Mouse (Mus musculus) ES-Bruce4 (cell line): ENCODE measurements at regions not wholly inside any gene's neighbourhood (a gene's known extent, or its start where the extent isn't known, plus 50 kb on each side); places are given as distances from the start of the nearest gene placed in this dataset.

Experiments
- CTCF ChIP-seq: IDR thresholded peaks from one replicate; pipeline ENCODE4 v1.8.1; 2011; ENCODE audit warnings: low read depth, low read length
- EP300 ChIP-seq: IDR thresholded peaks from 2 replicates; pipeline ENCODE4 v1.6.1; 2011; ENCODE audit warnings: low read depth, low read length; ENCODE audit not compliant: insufficient read depth
- POLR2A ChIP-seq: IDR thresholded peaks from one replicate; pipeline ENCODE4 v1.8.1; 2011; ENCODE audit warnings: low read length; ENCODE audit not compliant: insufficient read depth

DNA sequence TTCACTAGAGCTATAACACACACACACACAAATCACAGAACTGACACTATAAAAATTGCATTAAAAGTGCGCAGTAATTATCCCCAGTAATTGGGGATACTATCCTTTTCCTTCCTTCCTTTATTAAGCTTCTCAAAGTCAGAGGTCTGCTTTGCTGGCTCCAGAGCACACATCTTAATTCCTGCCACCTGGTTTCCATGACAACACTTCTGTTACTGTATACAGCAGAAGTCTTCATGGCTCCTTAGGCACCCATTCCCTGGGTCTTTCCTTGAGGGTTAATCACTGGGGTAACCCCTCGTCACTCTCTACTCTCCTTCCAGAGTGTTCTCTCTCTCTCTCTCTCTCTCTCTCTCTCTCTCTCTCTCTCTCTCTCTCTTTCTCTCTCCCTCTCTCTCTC, 153.6 kb upstream of the Tas2r134 start:
- TF ChIP-seq EP300 (no peak), POLR2A (no peak), CTCF (no peak)
